Mouse (Mus musculus): ENCODE data around the gene Ror1. TPM values are rescaled to one million over a fixed set of nuclear protein-coding genes. Genes with fewer than 3 reads are reported as not detected.
A peak's percentile ranks its signal among the peaks of the same experiment; 100 is the strongest.

Ror1 gene
- polyA plus RNA-seq, 1 experiment from 2014 or later, result 15.8 TPM

GRCm38 (mm10) chr4:100376163-100376562, 280.6 kb downstream of the Ror1 start:
- no peaks in the 10 kb centered on the region for H3K9me3 ChIP-seq
- H3K9ac ChIP-seq, result no peak overlapping the region
- ATAC-seq (ENCODE audit: borderline replicate concordance, extremely low read depth, low FRiP score, low TSS enrichment), result no peak
- H3K27ac ChIP-seq, result no peak overlapping the region
- 43% methylated on average over 6 of the region's 6 CpGs for WGBS
- no peak overlapping the region for H3K4me3 ChIP-seq
- H3K27me3 ChIP-seq, result no peaks in the 10 kb centered on the region
- H3K36me3 ChIP-seq, result no peaks in the 10 kb centered on the region
- H3K4me1 ChIP-seq, result peaks cover 32% of the 10 kb centered on the region
- H3K4me2 ChIP-seq, result no peak overlapping the region

- no peak for ATAC-seq (ENCODE audit: borderline replicate concordance, extremely low read depth, low FRiP score, low TSS enrichment)
- H3K36me3 ChIP-seq, result no peaks in the 10 kb centered on the region
- no peaks in the 10 kb centered on the region for H3K27me3 ChIP-seq
- H3K4me2 ChIP-seq, result no peak overlapping the region
- H3K9ac ChIP-seq, result no peak overlapping the region
- H3K9me3 ChIP-seq, result no peaks in the 10 kb centered on the region
- WGBS, result 62% methylated on average over 3 of the region's 3 CpGs
- H3K4me3 ChIP-seq, result no peak overlapping the region
- no peak overlapping the region for H3K27ac ChIP-seq
- peaks cover 29% of the 10 kb centered on the region for H3K4me1 ChIP-seq
Measured at GRCm38 (mm10) chr4:100377231-100377630, 281.6 kb downstream of the Ror1 start.

GRCm38 (mm10) chr4:100377996-100378395, 282.4 kb downstream of the Ror1 start:
- Histone ChIP-seq H3K27me3 (no peaks in the 10 kb centered on the region), H3K4me3 (no peak overlapping the region), H3K36me3 (no peaks in the 10 kb centered on the region), H3K9me3 (no peaks in the 10 kb centered on the region), H3K9ac (no peak overlapping the region), H3K27ac (no peak overlapping the region), H3K4me2 (no peak overlapping the region), H3K4me1 (peaks cover 23% of the 10 kb centered on the region)
- WGBS, result 62% methylated on average over 4 of the region's 4 CpGs
- ATAC-seq (ENCODE audit: borderline replicate concordance, extremely low read depth, low FRiP score, low TSS enrichment), result no peak

GRCm38 (mm10) chr4:100381760-100382159, 286.2 kb downstream of the Ror1 start:
- no peaks in the 10 kb centered on the region for H3K9me3 ChIP-seq
- 62% methylated on average over 4 of the region's 4 CpGs for WGBS
- H3K27ac ChIP-seq, result no peak overlapping the region
- H3K27me3 ChIP-seq, result no peaks in the 10 kb centered on the region
- H3K4me2 ChIP-seq, result no peak overlapping the region
- no peak for ATAC-seq (ENCODE audit: borderline replicate concordance, extremely low read depth, low FRiP score, low TSS enrichment)
- H3K9ac ChIP-seq, result no peak overlapping the region
- no peaks in the 10 kb centered on the region for H3K36me3 ChIP-seq
- H3K4me3 ChIP-seq, result no peak overlapping the region
- peaks cover 15% of the 10 kb centered on the region; the same call in 1 of the 2 replicates for H3K4me1 ChIP-seq

GRCm38 (mm10) chr4:100386272-100386988, 290.8 kb downstream of the Ror1 start:
- 50% methylated on average over 5 of the region's 5 CpGs for WGBS
- peaks cover 14% of the 10 kb centered on the region for H3K4me1 ChIP-seq
- H3K27ac ChIP-seq, result no peak overlapping the region
- ATAC-seq (ENCODE audit: borderline replicate concordance, extremely low read depth, low FRiP score, low TSS enrichment), result peak; percentile 64; the same call in 1 of the 2 replicates
- no peak overlapping the region for H3K9ac ChIP-seq
- no peaks in the 10 kb centered on the region for H3K9me3 ChIP-seq
- no peaks in the 10 kb centered on the region for H3K27me3 ChIP-seq
- H3K4me2 ChIP-seq, result no peak overlapping the region
- no peak overlapping the region for H3K4me3 ChIP-seq
- H3K36me3 ChIP-seq, result no peaks in the 10 kb centered on the region

GRCm38 (mm10) chr4:100390436-100390835, 294.8 kb downstream of the Ror1 start:
- H3K27me3 ChIP-seq, result no peaks in the 10 kb centered on the region
- 52% methylated on average over 6 of the region's 6 CpGs for WGBS
- H3K4me2 ChIP-seq, result no peak overlapping the region
- H3K9me3 ChIP-seq, result no peaks in the 10 kb centered on the region
- H3K4me1 ChIP-seq, result peaks cover 27% of the 10 kb centered on the region
- H3K36me3 ChIP-seq, result no peaks in the 10 kb centered on the region
- ATAC-seq (ENCODE audit: borderline replicate concordance, extremely low read depth, low FRiP score, low TSS enrichment), result no peak
- no peak overlapping the region for H3K9ac ChIP-seq
- no peak overlapping the region for H3K4me3 ChIP-seq
- H3K27ac ChIP-seq, result peak overlapping the region; percentile 54

GRCm38 (mm10) chr4:100391021-100391420, 295.4 kb downstream of the Ror1 start:
- peaks cover 27% of the 10 kb centered on the region for H3K4me1 ChIP-seq
- H3K27me3 ChIP-seq, result no peaks in the 10 kb centered on the region
- no peak overlapping the region for H3K4me3 ChIP-seq
- no peak overlapping the region for H3K27ac ChIP-seq
- H3K4me2 ChIP-seq, result no peak overlapping the region
- no peaks in the 10 kb centered on the region for H3K9me3 ChIP-seq
- no peaks in the 10 kb centered on the region for H3K36me3 ChIP-seq
- H3K9ac ChIP-seq, result no peak overlapping the region
- 46% methylated on average over 6 of the region's 6 CpGs for WGBS
- no peak for ATAC-seq (ENCODE audit: borderline replicate concordance, extremely low read depth, low FRiP score, low TSS enrichment)

- H3K36me3 ChIP-seq, result no peaks in the 10 kb centered on the region
- ATAC-seq (ENCODE audit: borderline replicate concordance, extremely low read depth, low FRiP score, low TSS enrichment), result peak; percentile 23; the same call in 1 of the 2 replicates
- WGBS, result 48% methylated on average over 12 of the region's 12 CpGs
- 0 out of 2 replicates have a peak overlapping the region, but pooled peaks have one; percentile 5 for H3K27ac ChIP-seq
- H3K9me3 ChIP-seq, result no peaks in the 10 kb centered on the region
- H3K4me2 ChIP-seq, result no peak overlapping the region
- no peak overlapping the region for H3K4me3 ChIP-seq
- H3K27me3 ChIP-seq, result no peaks in the 10 kb centered on the region
- H3K4me1 ChIP-seq, result peaks cover 24% of the 10 kb centered on the region
- no peak overlapping the region for H3K9ac ChIP-seq
Measured at GRCm38 (mm10) chr4:100393374-100394061, 297.9 kb downstream of the Ror1 start.

GRCm38 (mm10) chr4:100395407-100395806, 299.8 kb downstream of the Ror1 start:
- Histone ChIP-seq H3K9ac (no peak overlapping the region), H3K4me2 (no peak overlapping the region), H3K27me3 (no peaks in the 10 kb centered on the region), H3K4me1 (peaks cover 22% of the 10 kb centered on the region), H3K9me3 (no peaks in the 10 kb centered on the region), H3K4me3 (no peak overlapping the region), H3K27ac (no peak overlapping the region), H3K36me3 (no peaks in the 10 kb centered on the region)
- WGBS, result 86% methylated on average over 4 of the region's 4 CpGs
- no peak for ATAC-seq (ENCODE audit: borderline replicate concordance, extremely low read depth, low FRiP score, low TSS enrichment)

GRCm38 (mm10) chr4:100398079-100398478, 302.5 kb downstream of the Ror1 start:
- 28% methylated on average over 3 of the region's 3 CpGs for WGBS
- Histone ChIP-seq H3K4me3 (no peak overlapping the region), H3K4me2 (no peak overlapping the region), H3K27me3 (no peaks in the 10 kb centered on the region), H3K9ac (no peak overlapping the region), H3K36me3 (no peaks in the 10 kb centered on the region), H3K27ac (no peak overlapping the region), H3K4me1 (peaks cover 38% of the 10 kb centered on the region), H3K9me3 (no peaks in the 10 kb centered on the region)
- ATAC-seq (ENCODE audit: borderline replicate concordance, extremely low read depth, low FRiP score, low TSS enrichment), result no peak

GRCm38 (mm10) chr4:100401078-100401477, 305.5 kb downstream of the Ror1 start:
- H3K4me3 ChIP-seq, result no peak overlapping the region

More at GRCm38 (mm10) chr4:100401078-100401477, 305.5 kb downstream of the Ror1 start:
- no peak for ATAC-seq (ENCODE audit: borderline replicate concordance, extremely low read depth, low FRiP score, low TSS enrichment)
- Histone ChIP-seq H3K4me2 (peak overlapping the region; percentile 8; the same call in 1 of the 2 replicates), H3K4me1 (peaks cover 26% of the 10 kb centered on the region), H3K9me3 (no peaks in the 10 kb centered on the region), H3K27me3 (no peaks in the 10 kb centered on the region), H3K36me3 (no peaks in the 10 kb centered on the region), H3K27ac (peak overlapping the region; percentile 1; the same call in 1 of the 2 replicates), H3K9ac (no peak overlapping the region)
- WGBS, result 15% methylated on average over 3 of the region's 3 CpGs
